Mouse (Mus musculus) kidney, embryonic 15.5 days (tissue): ENCODE measurements at regions not wholly inside any gene's neighbourhood (a gene's known extent, or its start where the extent isn't known, plus 50 kb on each side); places are given as distances from the start of the nearest gene placed in this dataset.

Experiments
- ATAC-seq: fragments of 200-750 bp; cut with Nextera tagmentation; replicated peaks from 2 replicates; pipeline ENCODE4 v1.8.0; 2017; ENCODE audit warnings: moderate TSS enrichment; ENCODE audit not compliant: low FRiP score
- H3K27ac ChIP-seq: fragments of 300-500 bp; sonication (generic); 2 replicates; pipeline ENCODE4 v1.5.1; 2015; ENCODE audit warnings: mild to moderate bottlenecking, inconsistent platforms
- H3K27me3 ChIP-seq: fragments of 300-500 bp; sonication (generic); 2 replicates; pipeline ENCODE4 v1.6.1; 2015; ENCODE audit warnings: inconsistent platforms
- H3K36me3 ChIP-seq: fragments of 300-500 bp; sonication (generic); 2 replicates; pipeline ENCODE4 v1.6.1; 2015; ENCODE audit warnings: inconsistent platforms
- H3K4me1 ChIP-seq: fragments of 300-500 bp; sonication (generic); 2 replicates; pipeline ENCODE4 v1.6.1; 2015; ENCODE audit warnings: inconsistent platforms
- H3K4me2 ChIP-seq: fragments of 300-500 bp; sonication (generic); 2 replicates; pipeline ENCODE4 v1.6.1; 2015; ENCODE audit warnings: moderate library complexity, mild to moderate bottlenecking, inconsistent platforms
- H3K4me3 ChIP-seq: fragments of 300-500 bp; sonication (generic); replicated peaks from 2 replicates; pipeline ENCODE4 v1.5.1; 2015; ENCODE audit warnings: mild to moderate bottlenecking, inconsistent platforms
- H3K9ac ChIP-seq: fragments of 300-500 bp; sonication (generic); 2 replicates; pipeline ENCODE4 v1.6.1; 2015; ENCODE audit warnings: mild to moderate bottlenecking, inconsistent platforms
- H3K9me3 ChIP-seq: fragments of 300-500 bp; sonication (generic); replicated peaks from 2 replicates; pipeline ENCODE4 v1.6.1; 2016; ENCODE audit warnings: inconsistent platforms
- WGBS: fragments of 180-500 bp; shearing (Covaris S2); methylation state at CpG from one replicate; pipeline ENCODE4 v1.1.7; 2015; ENCODE audit warnings: mixed read lengths; 5-methylcytosine and 5-hydroxymethylcytosine counted together

DNA sequence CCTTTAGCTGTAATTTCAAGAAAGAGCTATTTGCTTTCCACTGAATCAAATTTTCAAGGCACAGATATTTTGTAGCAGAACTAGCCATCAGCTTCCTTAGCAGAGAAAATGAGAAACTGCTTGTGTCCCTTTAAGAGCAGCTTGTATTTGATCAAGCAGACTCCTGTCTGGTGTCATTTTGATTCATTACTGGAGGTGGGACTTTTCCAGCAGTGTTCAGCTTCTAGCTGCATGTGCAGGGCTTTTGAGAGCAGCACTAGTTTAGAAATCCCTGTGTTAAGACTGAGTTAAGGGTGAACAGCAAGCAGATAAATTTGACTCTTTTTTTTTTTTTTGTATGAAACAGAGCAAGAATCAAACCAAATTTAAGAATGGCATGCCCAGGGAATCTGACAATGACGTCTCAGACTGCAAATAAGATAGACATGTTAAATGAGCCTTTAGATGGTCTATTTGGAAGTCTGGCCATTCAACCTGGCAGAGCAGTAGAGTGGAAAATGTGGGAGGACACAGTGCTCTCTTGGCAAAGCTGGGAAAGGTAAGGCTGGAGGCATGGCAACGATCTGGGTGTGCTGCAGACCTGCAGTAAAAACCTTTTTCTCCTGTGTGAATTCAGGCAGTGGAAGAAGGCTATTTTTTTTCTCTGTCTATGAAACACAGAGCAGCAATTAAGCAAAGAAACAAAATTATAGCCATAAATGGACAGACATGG, 419.9 kb upstream of the Dmd start:
- H3K27me3 ChIP-seq: no peaks in the 10 kb centered on the region
- no peak overlapping the region for H3K9ac ChIP-seq
- H3K4me2 ChIP-seq: no peak overlapping the region
- no peak overlapping the region for H3K4me3 ChIP-seq
- peak; percentile 71 for ATAC-seq
- H3K36me3 ChIP-seq: no peaks in the 10 kb centered on the region
- no peaks in the 10 kb centered on the region for H3K9me3 ChIP-seq
- no peaks in the 10 kb centered on the region for H3K4me1 ChIP-seq
- H3K27ac ChIP-seq: no peak overlapping the region
- WGBS: 39% methylated on average over 2 of the region's 2 CpGs

GRCm38 (mm10) chrX:82571616-82572015, 377.1 kb upstream of the Dmd start:
- Histone ChIP-seq H3K4me3 (no peak overlapping the region), H3K36me3 (no peaks in the 10 kb centered on the region), H3K9me3 (no peaks in the 10 kb centered on the region), H3K4me2 (no peak overlapping the region), H3K27ac (no peak overlapping the region), H3K4me1 (no peaks in the 10 kb centered on the region), H3K27me3 (no peaks in the 10 kb centered on the region), H3K9ac (no peak overlapping the region)
- 82% methylated on average over 1 of the region's 1 CpGs for WGBS
- ATAC-seq: no peak

- H3K9ac ChIP-seq: no peak overlapping the region
- no peak overlapping the region for H3K4me3 ChIP-seq
These were observed 335.3 kb upstream of the Dmd start for GRCm38 (mm10) chrX:82613361-82613760.

DNA sequence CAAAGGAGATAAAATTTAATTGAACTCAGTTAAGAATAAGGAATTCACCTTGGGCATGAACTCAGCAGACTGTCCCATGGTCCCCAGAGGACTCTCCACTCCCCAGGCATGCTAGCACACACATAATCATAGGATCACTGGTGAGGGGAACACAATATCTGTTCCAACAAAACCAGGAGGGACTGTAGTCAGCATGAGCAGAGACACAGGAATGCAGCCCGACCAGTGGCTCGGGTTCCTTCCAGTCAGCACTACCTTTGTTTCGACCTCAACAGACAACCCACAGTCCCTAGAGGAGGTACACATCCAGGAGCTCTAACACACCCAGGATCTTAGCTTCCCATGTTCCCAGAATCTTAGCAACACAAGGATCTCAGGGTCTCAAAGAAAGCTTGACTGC, 298.3 kb upstream of the Dmd start:
- no peak overlapping the region for H3K9ac ChIP-seq
- no peaks in the 10 kb centered on the region for H3K4me1 ChIP-seq
- 85% methylated on average over 3 of the region's 3 CpGs for WGBS
- no peaks in the 10 kb centered on the region for H3K9me3 ChIP-seq
- no peak for ATAC-seq
- no peaks in the 10 kb centered on the region for H3K27me3 ChIP-seq
- no peaks in the 10 kb centered on the region for H3K36me3 ChIP-seq
- H3K27ac ChIP-seq: no peak overlapping the region
- H3K4me2 ChIP-seq: no peak overlapping the region
- no peak overlapping the region for H3K4me3 ChIP-seq

More at GRCm38 (mm10) chrX:82613361-82613760, 335.3 kb upstream of the Dmd start:
- H3K36me3 ChIP-seq: no peaks in the 10 kb centered on the region
- WGBS: 49% methylated on average over 2 of the region's 2 CpGs
- no peak overlapping the region for H3K27ac ChIP-seq
- no peaks in the 10 kb centered on the region for H3K4me1 ChIP-seq
- H3K27me3 ChIP-seq: no peaks in the 10 kb centered on the region
- no peak overlapping the region for H3K4me2 ChIP-seq
- H3K9me3 ChIP-seq: no peaks in the 10 kb centered on the region
- ATAC-seq: no peak
